Mouse (Mus musculus) cortical plate, adult 2 months (tissue): Measurements from ENCODE around the gene Enthd1. TPM values are rescaled to one million over a fixed set of nuclear protein-coding genes. Genes with fewer than 3 reads are reported as not detected.

ENCODE experiments used
- H3K27ac ChIP-seq: fragments of 200-500 bp; 2 replicates; pipeline ENCODE4 v1.5.1; 2012; ENCODE audit warnings: low read length, control low read depth, inconsistent platforms; ENCODE audit not compliant: insufficient read depth
- H3K4me1 ChIP-seq: fragments of 200-500 bp; 2 replicates; pipeline ENCODE4 v1.6.1; 2011; ENCODE audit warnings: low read length; ENCODE audit not compliant: control insufficient read depth, insufficient read depth
- H3K4me3 ChIP-seq: fragments of 200-500 bp; 2 replicates; pipeline ENCODE4 v1.5.1; 2011; ENCODE audit warnings: mild to moderate bottlenecking, low read length, control low read depth; ENCODE audit not compliant: insufficient read depth
- CTCF ChIP-seq: fragments of 200-500 bp; IDR thresholded peaks from 2 replicates; pipeline ENCODE4 v1.5.1; 2011; ENCODE audit warnings: mild to moderate bottlenecking, control low read depth, low read length; ENCODE audit not compliant: insufficient read depth; ENCODE audit errors: extremely low read depth
- POLR2A ChIP-seq: fragments of 200-500 bp; IDR thresholded peaks from 2 replicates; pipeline ENCODE4 v1.6.1; 2011; ENCODE audit warnings: mild to moderate bottlenecking, low read length, control low read depth; ENCODE audit not compliant: insufficient read depth; ENCODE audit errors: extremely low read depth
- polyA plus RNA-seq: library from polyadenylated mRNA; depleted of rRNA; stranded (reverse); fragments of >200 nt; gene quantifications from 2 replicates; pipeline ENCODE4 v1.2.3, GENCODE M21; 2012

Gene Enthd1
- polyA plus RNA-seq, 1 experiment: not detected

DNA sequence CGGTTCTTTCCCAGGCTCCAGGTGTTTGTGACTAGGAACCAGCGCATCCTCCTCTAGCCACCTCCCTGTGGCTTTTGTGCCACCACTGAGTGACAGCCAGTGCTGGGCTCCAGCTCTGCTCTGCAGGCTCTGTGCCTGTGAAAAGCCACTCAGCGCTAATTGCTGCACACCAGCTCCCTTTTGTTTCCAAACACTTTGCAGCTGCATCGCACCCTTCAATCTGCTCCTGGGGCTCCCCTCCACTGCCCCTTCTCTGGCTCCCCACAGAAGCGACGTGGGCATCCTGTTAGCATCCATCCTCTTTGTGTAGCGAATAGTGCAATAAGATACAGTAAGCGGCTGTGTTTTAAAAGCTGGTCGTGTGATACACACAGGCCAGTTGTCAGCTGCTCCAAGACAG, 104.9 kb downstream of the Enthd1 start:
- Histone ChIP-seq H3K27ac (no peak overlapping the region), H3K4me1 (no peaks in the 10 kb centered on the region), H3K4me3 (no peak overlapping the region)
- TF ChIP-seq CTCF (no peak), POLR2A (no peak)

DNA sequence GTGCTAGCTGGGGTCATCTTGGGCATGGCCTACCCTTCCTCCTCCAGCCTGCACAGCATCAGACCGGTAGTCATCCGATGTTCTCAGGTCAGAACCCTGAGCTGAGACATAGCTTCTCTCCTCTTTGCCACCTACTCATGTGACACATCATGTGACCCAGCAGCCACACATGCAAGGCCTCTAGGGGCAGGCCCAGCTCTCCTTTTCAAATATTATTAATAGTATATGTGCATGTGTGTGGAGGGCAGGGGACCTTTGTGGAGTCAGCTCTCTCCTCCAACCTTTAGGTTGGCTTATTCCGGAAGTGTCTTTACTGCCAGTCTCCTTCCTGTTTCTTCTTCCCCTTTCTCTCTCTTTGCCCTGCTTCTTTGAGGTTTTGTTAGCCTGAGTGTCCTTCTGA, 107.0 kb downstream of the Enthd1 start:
- no peak for TF ChIP-seq POLR2A
- no peak for TF ChIP-seq CTCF
- Histone ChIP-seq H3K4me1 (no peaks in the 10 kb centered on the region), H3K27ac (no peak overlapping the region), H3K4me3 (no peak overlapping the region)

DNA sequence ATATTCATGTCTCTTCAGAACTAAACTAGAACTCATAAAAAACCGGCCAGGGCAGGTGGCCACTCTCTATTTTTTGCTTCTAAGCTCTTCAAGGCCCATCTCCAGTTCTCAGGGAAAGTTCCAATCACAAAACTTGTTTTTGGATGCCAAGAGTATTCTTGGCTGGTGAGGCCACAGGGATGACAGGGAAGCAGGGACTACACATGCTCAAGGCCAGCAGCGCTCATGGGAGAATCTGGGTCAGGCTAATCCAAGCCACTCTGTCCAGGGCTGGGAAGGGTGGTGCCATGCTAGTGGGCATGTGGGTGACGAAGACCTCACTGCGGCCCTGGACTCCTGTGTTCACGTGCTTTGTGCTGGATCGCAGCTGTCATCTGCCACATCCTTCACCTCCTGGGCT, 110.5 kb downstream of the Enthd1 start:
- Histone ChIP-seq H3K27ac (no peak overlapping the region), H3K4me1 (no peaks in the 10 kb centered on the region), H3K4me3 (no peak overlapping the region)
- TF ChIP-seq POLR2A (no peak), CTCF (no peak)

DNA sequence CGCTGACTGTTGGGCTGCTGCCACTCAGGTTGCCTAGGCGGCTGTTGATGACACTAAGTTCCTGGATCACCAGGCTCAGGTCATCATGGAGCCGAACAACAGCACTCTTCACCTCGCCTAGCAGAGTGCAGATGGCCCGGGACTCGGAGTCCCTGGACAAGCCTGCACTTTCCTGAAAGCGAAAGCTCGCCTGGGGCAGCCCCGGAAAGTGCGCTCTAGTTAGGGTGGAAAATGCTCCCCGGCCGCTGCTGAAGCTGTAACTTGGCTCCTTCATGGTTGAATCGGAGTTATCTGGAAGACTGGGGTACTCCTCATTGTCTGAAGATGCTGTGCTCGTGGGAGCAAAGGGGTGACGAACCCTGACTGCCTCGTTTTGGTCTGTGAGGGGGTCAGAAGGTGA, 112.5 kb downstream of the Enthd1 start:
- TF ChIP-seq POLR2A: no peak
- no peak for TF ChIP-seq CTCF
- Histone ChIP-seq H3K27ac (no peak overlapping the region), H3K4me3 (no peak overlapping the region), H3K4me1 (no peaks in the 10 kb centered on the region)

DNA sequence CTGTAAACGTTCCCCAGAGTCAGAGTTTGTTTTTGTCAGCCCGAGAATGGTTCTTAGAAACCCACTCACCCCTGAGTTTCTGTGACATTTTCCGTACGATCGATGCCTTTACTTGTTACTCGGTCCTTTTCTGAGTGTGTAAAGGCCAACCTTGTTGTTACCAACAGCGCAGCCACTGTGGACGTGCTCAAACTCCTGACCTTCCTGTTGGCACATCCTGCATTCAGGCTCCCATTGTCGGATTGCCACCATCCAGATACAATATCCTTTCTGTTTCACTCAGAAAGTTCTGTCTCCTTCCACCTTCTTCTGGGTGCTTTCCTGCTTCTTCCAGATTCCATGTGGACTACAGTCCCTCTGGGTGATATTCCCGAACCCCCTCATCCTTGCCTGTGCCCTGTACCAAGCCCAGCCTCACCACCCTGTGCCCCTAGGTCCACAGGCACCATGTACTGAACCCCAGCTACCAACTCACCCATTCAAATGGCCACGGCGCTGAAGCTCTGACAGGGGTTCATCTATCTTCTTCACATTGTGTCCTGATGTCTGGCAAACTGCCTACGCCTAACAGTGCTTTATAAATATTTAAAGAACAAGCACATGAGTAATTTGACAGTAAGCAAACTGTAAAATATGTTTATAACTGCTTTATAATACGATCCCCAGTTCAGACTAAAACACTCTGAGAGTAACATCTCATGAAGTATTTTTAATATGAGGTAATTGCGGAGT, 118.8 kb downstream of the Enthd1 start:
- H3K27ac ChIP-seq: no peak overlapping the region
- H3K4me3 ChIP-seq: no peak overlapping the region
- no peak for TF ChIP-seq CTCF
- TF ChIP-seq POLR2A: no peak
- H3K4me1 ChIP-seq: no peaks in the 10 kb centered on the region

DNA sequence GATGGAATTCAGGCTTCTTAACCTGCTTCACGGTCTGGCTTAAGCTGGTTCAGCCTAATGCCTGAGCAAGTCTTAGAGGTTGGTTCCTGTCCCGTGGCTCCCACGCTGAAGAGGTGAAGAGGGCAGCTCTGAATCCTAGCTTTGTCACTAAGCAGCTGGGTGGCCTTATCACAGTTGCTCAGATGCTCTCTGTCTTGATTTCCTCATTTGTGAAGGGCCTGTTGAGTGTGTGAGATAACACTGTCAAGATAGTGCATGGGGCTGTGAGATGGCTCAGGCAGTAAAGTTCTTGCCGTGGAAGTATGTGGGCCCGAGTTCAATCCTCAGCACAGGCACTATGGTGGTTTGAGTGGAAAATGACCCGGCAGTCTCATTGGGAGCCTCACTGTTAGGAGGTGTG, 124.8 kb downstream of the Enthd1 start:
- Histone ChIP-seq H3K4me1 (no peaks in the 10 kb centered on the region), H3K4me3 (no peak overlapping the region), H3K27ac (no peak overlapping the region)
- no peak for TF ChIP-seq CTCF
- TF ChIP-seq POLR2A: no peak

DNA sequence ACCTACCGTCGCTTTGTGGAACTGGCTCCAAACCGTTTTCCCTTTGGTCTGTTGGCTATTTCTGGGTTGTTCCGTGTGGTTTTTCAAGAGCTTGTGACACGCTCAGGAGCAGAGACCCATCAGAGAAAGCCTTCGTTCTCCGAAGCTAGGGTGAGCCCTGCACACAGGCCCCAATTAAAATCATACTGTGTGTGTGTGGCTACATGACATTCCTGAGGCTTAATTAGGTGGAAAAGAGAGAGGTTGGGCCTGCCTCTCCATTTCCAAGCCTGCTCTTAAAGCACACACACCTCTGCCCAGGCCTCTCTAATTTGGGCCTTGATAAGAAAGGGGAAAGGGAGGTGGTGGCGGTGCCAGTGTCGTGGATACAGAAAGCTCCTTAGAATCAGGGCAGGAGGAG, 126.5 kb downstream of the Enthd1 start:
- Histone ChIP-seq H3K27ac (no peak overlapping the region), H3K4me3 (no peak overlapping the region), H3K4me1 (no peaks in the 10 kb centered on the region)
- no peak for TF ChIP-seq POLR2A
- TF ChIP-seq CTCF: no peak

DNA sequence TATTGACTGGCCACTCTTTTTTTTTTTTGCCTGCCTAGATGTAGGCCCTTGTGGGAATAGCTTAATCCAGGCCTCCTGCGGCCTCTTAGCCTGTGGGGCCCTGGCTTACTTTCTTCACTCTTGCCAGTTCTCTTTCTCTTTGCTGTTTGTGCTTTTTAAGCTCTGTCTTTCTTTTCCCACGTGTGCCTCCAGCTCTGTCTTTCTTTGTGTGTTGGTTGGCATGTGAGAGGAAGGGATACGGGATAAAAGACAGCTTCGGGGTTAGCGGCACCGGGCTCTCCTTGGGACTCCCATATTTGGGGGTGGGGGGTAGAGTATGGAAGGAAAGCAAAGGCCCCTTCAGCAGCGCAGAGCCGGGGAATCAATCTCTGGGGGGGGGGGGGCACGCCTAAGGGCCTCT, 127.0 kb downstream of the Enthd1 start:
- Histone ChIP-seq H3K4me3 (no peak overlapping the region), H3K4me1 (no peaks in the 10 kb centered on the region), H3K27ac (no peak overlapping the region)
- no peak for TF ChIP-seq CTCF
- no peak for TF ChIP-seq POLR2A

DNA sequence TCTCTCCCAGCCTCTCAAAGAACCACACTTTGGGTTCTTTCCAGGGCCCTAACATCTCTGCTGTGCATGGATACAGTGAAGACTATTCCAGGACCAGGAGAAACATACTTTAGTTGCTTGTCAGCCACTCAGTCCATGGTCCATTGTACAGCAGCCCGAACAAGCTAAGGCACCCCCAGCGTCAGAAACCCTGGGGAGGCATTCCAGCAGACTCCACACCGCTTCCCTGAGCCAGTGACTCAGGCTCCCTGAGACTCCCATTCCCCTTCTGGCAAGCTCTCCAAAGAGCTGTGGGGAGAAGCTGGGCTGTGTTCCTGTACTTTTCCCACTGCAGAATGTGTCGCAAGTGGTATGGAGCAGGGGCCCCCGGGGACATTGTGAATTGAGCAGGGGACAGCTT, 128.0 kb downstream of the Enthd1 start:
- Histone ChIP-seq H3K4me3 (no peak overlapping the region), H3K27ac (no peak overlapping the region), H3K4me1 (no peaks in the 10 kb centered on the region)
- TF ChIP-seq CTCF: no peak
- no peak for TF ChIP-seq POLR2A

DNA sequence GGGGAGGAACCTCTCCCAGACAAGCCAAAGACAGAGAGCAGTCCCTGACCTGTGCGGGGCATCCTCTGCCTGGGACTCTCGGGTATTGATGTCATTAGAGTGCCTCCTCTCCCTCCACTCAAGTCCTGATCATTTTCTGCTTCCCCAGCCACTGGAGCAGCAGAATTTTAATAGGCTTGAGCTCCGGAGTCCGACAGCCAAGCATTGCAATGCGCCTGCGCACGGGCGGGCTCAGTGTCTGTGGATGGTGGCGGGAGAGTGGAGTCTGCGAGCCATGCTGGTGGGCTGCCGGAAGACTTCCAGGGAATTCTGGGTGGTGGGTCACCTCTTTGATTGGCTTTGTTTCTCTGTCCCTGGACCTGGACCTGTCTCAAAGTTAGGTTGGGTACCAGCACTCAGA, 134.6 kb downstream of the Enthd1 start:
- TF ChIP-seq POLR2A (no peak), CTCF (no peak)
- no peak overlapping the region for H3K27ac ChIP-seq
- no peaks in the 10 kb centered on the region for H3K4me1 ChIP-seq
- peak overlapping the region; percentile 20; the same call in 1 of the 2 replicates for H3K4me3 ChIP-seq

DNA sequence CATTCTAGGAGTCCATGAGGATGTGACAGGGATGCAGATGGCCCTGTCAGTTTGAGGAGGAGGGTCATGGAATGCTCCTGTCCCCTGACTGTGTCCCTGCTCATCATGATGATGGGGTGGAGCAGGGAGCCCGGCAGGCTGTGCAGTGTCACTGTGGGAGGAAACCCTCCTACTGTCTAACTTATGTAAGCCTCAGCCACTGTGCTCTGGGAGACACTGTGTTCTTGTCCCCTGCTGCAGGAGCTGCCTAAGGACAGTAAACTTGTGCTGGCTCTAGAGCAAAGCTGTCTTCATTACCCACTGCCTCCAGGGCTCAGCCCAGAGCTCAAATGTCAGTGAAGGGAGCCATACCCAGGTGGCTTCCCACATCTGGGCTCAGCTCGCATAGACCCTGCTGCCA, 146.8 kb downstream of the Enthd1 start:
- Histone ChIP-seq H3K4me1 (peaks cover 2% of the 10 kb centered on the region), H3K4me3 (no peak overlapping the region), H3K27ac (no peak overlapping the region)
- TF ChIP-seq POLR2A (no peak), CTCF (no peak)
